7 mouse cellular contexts compared by ENCODE assay signal in genomic region chr12:49383521-49384133, GRCm38 (mm10). TPM values are rescaled to one million over a fixed set of nuclear protein-coding genes. Genes with fewer than 3 reads are reported as not detected.
A peak's percentile ranks its signal among the peaks of the same experiment; 100 is the strongest.
DNase-seq lines count a peak whose midpoint lies in the region; ATAC-seq and TF ChIP-seq lines count a peak whose summit lies in the region.

No protein-coding gene starts in this region.

- peak overlapping the region; percentile 84 for H3K4me3 ChIP-seq in ES-Bruce4 (ENCODE audit: low read depth, low read length)
- peak overlapping the region; percentile 7; the same call in 1 of the 2 replicates for H3K4me3 ChIP-seq in G1E (ENCODE audit: low read depth, low read length)

- TF ChIP-seq POLR2A in ES-Bruce4 (IDR thresholded peaks at IDR 0.05; ENCODE audit: insufficient read depth, low read length) = no peak

- no peaks in the 10 kb centered on the region for H3K9me3 ChIP-seq in ES-Bruce4 (replicated peaks; ENCODE audit: control insufficient read depth, insufficient read depth, low read length, poor library complexity, severe bottlenecking)
- H3K9me3 ChIP-seq in G1E (replicated peaks) = peaks cover 38% of the 10 kb centered on the region

- DNase-seq in G1E (ENCODE audit: low spot score) = no peak
- peak; percentile 80 to 94 for DNase-seq in left cerebral cortex, adult 8-10 months (ENCODE audit: low spot score in 2 of 2)
- DNase-seq in neural tube, embryonic 10.5 days (ENCODE audit: extremely low spot score, low spot score) = peak; percentile 77
- DNase-seq in natural killer cell, adult 2 months (ENCODE audit: low spot score in 2 of 2) = no peak
- DNase-seq in spleen, adult 18-20 months = no peak

- ATAC-seq in G1E (ENCODE audit: extremely low read depth, insufficient number of reproducible peaks, low FRiP score, poor library complexity, severe bottlenecking) = no peak
- peak; percentile 63 for ATAC-seq in frontal cortex, adult (ENCODE audit: low TSS enrichment)

- TF ChIP-seq CTCF in ES-Bruce4 (IDR thresholded peaks at IDR 0.05; ENCODE audit: low read depth, low read length) = no peak
- TF ChIP-seq CTCF in G1E (IDR thresholded peaks at IDR 0.05; ENCODE audit: low read depth, low read length) = no peak

- peak overlapping the region; percentile 63 for H3K9ac ChIP-seq in ES-Bruce4 (ENCODE audit: low read depth, poor library complexity, severe bottlenecking)

- H3K36me3 ChIP-seq in ES-Bruce4 (ENCODE audit: control insufficient read depth, insufficient read depth, low read length, poor library complexity, severe bottlenecking) = no peaks in the 10 kb centered on the region
- H3K36me3 ChIP-seq in G1E (replicated peaks) = no peaks in the 10 kb centered on the region

- TF ChIP-seq EP300 in ES-Bruce4 (IDR thresholded peaks at IDR 0.05; ENCODE audit: insufficient read depth, low read depth, low read length) = no peak

- H3K27ac ChIP-seq in ES-Bruce4 (ENCODE audit: insufficient read depth, low read length) = no peak overlapping the region

- H3K27me3 ChIP-seq in ES-Bruce4 (ENCODE audit: control insufficient read depth, insufficient read depth, low read length, poor library complexity, severe bottlenecking) = peaks cover 32% of the 10 kb centered on the region
- peaks cover 9% of the 10 kb centered on the region; the same call in 1 of the 2 replicates for H3K27me3 ChIP-seq in G1E (ENCODE audit: insufficient read depth, low read length)

- H3K4me1 ChIP-seq in ES-Bruce4 (ENCODE audit: control insufficient read depth, insufficient read depth, low read length) (no peaks in the 10 kb centered on the region), G1E (ENCODE audit: insufficient read depth, low read depth, low read length) (no peaks in the 10 kb centered on the region; the same call in 1 of the 2 replicates)

RNA-seq across cellular contexts. Expression of gene Foxg1, which starts 1.2 kb away (rescaled TPM):
- polyA plus RNA-seq in ES-Bruce4 (2011; ENCODE audit: insufficient read depth, insufficient read length, low read depth, missing spikeins) (0.44 and 0.49 TPM in 2 replicates), G1E (2012) (not detected in 2 replicates)
- total RNA-seq in G1E (2014; fragmentation: Nextera tagmentation) (0.53 TPM in 1 of 2 replicates, not detected in the other), G1E (2017) (not detected in 2 replicates)
- 100 to 1,000 TPM in 1 of 4 experiments, 10 to 100 TPM in 3; 89.6 to 102 (median 96.9) TPM for total RNA-seq in left cerebral cortex, adult 8-10 months (2022)

RNA-seq across cellular contexts. Expression of gene Gm43517, which starts 1.3 kb away (rescaled TPM):
- polyA plus RNA-seq in ES-Bruce4 (2011; ENCODE audit: insufficient read depth, insufficient read length, low read depth, missing spikeins) (not detected in 2 replicates), G1E (2012) (not detected in 2 replicates)
- total RNA-seq in G1E (2014; fragmentation: Nextera tagmentation) (not detected in 2 replicates), G1E (2017) (0.06 and 0.16 TPM in 2 replicates)
- 1 to 10 TPM; 5.9 to 7.2 (median 6.5) TPM for total RNA-seq in left cerebral cortex, adult 8-10 months (2022)

Comparison
In these comparisons a context has a peak if more than half of its experiments do, and no peak if none do; other contexts are left out.
1. DNase-seq: peak in left cerebral cortex, adult 8-10 months (2 of 2) and neural tube, embryonic 10.5 days (single experiment); none in G1E (single experiment), natural killer cell, adult 2 months (0 of 2) and spleen, adult 18-20 months (0 of 2).
2. RNA of gene Foxg1, which starts 1.2 kb away (total RNA-seq): 89.6 to 102 TPM in left cerebral cortex, adult 8-10 months; 0.53 TPM in G1E; every median in the first group is over 10 times any median in the second.
3. RNA of gene Gm43517, which starts 1.3 kb away (total RNA-seq): 5.9 to 7.2 TPM in left cerebral cortex, adult 8-10 months; 0.06 to 0.16 TPM in G1E; every median in the first group is over 4 times any median in the second.